Mouse (Mus musculus): Measurements from ENCODE around the gene Simc1.
"Not testable (repeated sequence)": the region's sequence is repeated elsewhere in the genome, so short reads cannot be mapped to it uniquely, and the experiment has no call there.

Gene Simc1

DNA sequence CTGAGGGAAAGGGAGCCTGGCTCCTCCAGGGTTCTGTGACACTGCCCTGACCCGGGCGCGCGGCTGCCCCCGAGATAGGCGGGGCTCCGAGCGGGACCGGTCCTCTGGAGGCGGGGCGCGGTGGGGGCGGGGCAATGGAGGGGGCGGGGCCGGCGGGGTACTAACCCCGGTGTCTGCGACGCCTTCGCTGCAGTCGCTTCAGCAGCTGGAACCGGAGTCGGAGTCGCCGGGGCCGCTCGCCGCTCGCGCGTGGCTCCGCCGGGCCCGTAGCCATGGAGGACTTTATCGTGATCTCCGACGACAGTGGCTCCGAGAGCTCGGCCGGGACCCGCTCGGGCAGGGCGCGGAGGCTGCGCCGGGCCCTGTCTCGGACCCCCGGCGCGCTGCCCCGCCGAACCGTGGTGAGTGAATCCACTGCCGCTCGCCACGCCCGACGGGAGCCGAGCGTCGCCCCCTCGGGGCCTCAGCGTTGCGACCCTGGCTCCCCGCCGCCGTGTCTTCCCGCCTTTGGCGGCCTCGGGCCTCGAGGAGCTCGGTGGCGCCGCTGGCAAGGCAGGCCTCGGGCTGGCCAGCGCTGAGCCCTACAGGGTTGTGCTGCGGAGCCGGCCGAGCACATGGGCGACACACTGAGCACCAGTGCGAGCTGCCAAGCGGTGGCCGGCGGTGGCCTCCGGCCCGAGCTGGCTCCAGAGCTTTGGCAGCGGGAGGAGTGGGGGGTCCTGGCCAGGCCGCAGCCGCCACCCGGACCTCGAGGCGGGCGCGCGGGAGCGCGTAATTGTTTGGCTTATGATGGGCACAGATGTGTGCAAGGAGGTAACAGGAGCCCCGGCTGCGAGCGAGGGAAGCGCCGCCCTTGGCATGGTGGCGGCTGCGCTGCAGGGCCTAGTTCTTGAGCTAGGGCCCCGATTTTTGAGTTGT lies at the start of gene Simc1:
Gene Simc1 (plus strand): TSS at position 176 of the 918 bp plus-strand sequence.
- peak; percentile 71 to 77 for DNase-seq

DNA sequence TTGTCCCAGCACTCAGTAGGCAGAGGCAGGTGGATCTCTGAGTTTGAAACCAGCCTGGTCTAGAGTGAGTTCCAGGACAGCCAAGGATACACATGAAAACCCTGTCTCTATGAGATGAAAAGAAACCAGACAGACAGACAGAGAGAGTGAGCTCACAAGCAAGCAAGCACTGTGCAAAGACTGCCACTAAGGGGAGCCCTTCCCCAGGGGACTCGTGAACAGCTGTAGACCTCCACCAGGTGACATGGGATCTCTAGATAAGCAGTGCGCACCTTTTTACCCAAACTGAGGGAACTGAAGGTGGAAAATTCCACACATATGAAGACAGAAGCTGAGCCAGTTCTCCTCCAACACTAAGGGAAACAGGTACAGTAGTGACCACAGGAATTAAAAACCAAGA lies 46.5 kb upstream of the Simc1 start:
- peak in 1 of 2 experiments; percentile 39 for DNase-seq

GRCm38 (mm10) chr13:54459282-54459681 lies 44.3 kb upstream of the Simc1 start:
- DNase-seq = no peak

DNA sequence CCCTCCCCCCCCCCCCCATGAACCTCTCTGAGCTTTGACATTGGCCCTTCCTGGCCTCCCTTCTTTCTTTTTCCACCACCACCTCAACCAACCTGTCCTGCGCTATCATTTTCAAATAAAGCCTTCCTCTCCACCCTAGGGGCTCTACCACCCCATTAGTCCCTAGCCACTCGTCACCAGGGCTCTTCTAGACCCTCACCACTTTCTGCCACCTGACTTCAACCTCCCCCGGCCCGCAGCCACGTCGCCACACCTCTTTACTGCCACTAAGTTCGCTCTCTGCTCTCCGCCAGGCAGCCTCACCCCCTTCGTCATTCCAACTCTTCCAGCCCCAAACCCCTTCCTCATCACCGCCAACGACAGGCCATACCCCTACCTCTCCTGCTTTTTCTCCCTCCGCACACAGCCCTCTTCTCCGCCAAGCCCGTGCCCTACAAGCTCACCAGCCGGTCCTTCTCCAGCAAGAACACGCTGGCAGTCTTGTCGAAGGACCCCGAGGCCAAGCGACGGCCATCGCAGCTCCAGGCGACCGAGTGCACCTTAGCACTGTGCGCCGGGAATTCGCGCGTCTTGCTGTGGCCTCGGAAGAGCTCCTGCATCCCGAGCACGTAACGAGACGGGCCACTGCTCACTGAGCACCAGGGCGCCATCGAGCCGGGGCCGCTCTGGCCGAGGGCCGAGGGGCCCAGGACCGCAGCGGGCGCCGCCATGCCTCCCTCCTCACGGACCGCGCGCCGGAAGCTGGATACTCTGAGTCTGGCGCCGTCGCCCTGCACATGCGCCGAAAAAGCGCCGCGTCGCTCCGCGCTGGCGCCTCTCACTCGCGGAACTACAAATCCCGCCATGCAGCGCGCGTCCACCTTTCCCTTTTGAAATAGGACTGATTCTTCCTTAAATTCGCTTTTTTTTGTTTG lies 35.2 kb upstream of the Simc1 start, which contains the start of gene Thoc3:
Gene Thoc3 (minus strand): TSS at position 752 of the 914 bp plus-strand sequence.
- peak; percentile 79 to 89 for DNase-seq

DNA sequence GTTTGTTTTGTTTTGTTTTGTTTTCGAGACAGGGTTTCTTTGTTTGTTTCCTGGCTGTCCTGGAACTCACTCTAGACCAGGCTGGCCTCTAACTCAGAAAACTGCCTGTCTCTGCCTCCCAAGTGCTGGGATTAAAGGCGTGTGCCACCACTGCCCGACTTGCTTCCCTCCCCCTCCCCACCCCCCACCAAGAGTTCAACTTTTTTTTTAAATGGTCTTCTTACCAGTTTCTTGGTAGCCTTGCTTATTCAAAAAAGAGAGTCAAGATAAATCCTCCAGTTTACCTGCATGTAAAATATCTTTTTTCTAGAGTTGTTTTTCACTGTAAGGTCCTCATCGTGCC lies 34.6 kb upstream of the Simc1 start:
- DNase-seq = no peak

- no peak for DNase-seq
Measured at GRCm38 (mm10) chr13:54471967-54472366, 31.6 kb upstream of the Simc1 start.

DNA sequence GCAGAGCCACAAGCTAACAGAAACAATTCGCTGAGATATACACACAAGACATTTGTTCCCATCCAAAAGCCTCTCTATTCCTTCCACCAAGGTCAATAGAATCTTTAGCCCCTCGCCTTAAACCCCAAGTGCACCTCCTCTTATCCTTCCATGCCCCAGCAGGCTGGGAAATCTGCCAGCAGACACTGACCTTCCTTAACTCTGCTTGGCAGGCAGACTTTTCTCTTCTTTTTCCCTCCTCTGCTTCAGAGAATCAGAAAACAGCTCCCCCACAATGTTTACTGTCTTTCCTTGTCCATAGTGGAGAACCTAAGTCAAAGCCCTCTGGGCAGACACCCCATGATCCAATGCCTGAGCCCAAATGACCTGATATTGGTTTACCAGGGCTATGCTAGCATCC lies 28.6 kb upstream of the Simc1 start:
- no peak for DNase-seq

- DNase-seq = peak in 1 of 2 experiments; percentile 21
Measured at GRCm38 (mm10) chr13:54475702-54476101, 27.9 kb upstream of the Simc1 start.

- DNase-seq = no peak
Measured at GRCm38 (mm10) chr13:54479286-54479685, 24.3 kb upstream of the Simc1 start.

DNA sequence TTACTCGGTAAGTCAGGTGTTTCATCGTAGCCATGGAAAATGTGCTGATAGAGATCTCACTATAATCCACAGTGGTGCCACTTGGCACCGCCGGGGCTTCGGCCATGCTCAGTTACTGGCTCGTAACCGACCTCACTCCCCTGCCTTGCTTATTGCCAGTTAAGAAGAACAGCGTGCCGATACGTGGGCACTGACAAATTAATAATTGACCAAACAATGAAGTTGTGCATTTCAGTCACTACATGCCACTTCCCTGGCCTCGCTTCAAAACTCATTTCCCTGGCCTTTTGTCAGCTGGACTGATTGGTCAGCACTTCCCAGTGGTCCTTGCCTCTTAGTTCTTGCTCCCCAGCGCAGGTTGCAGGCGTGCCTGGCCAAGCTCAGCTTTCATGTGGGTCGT lies 22.1 kb upstream of the Simc1 start:
- DNase-seq = no peak

DNA sequence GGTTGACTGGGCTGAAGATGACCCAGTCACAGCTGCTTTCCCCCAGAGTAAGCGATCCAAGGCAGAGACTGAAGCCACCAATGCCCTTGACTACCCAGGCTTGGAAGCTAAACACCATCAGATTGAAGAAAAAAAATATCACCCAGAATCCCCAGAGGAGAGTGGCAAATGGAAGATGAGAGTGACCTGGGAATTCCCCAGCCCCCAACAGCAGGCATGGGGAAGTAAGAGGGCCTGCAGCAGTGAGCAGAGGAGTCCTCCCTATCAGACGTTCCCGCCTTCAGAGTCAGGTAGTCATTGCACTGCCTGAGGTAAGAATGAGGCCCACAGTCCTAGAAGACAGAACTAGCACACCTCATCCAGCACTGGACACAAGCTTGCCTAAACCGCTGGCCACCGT lies 13.2 kb upstream of the Simc1 start:
- no peak for DNase-seq

GRCm38 (mm10) chr13:54491381-54491780 lies 12.2 kb upstream of the Simc1 start:
- no peak for DNase-seq

GRCm38 (mm10) chr13:54499551-54499950 lies 4.0 kb upstream of the Simc1 start:
- DNase-seq = not testable (repeated sequence)

- DNase-seq = no peak
Measured at GRCm38 (mm10) chr13:54501352-54501751, 2.2 kb upstream of the Simc1 start.

DNA sequence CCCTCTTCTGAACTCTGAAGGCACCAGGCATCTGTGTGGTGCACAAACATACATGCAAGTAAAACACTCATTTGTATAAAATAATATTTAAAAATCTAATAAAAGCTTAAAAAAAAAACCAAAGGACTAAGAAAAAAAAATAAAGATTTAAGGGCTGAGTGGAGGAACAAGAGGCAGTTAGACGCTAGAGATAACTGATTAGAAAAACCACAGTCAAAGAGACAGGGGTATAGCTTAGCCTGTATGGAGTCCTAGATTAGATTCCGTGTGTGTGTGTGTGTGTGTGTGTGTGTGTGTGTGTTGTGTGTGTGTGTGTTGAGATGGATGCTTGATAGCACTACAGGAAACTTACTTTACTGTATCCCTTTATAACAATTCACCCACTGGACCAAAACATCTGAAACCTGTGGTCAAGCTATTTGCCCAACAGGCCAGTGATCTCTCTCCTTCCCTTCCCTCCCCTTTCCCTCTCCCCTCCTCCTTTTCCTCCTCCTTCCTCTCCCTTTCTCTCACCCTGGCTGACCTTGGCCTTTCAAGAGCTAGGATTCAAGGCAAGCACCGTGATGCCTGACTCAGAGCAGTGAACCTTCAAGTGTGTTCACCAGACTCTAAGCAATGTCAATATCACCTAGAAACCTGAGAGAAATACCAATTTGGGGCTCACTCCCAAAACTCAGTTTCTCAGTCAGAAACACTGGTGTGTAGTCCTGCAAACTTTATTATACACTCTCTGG lies 1.5 kb upstream of the Simc1 start:
- no peak for DNase-seq

GRCm38 (mm10) chr13:54503278-54503603 lies 338 bp upstream of the Simc1 start:
- no peak for DNase-seq

GRCm38 (mm10) chr13:54504611-54505260 lies 1.2 kb downstream of the Simc1 start:
- no peak for DNase-seq

GRCm38 (mm10) chr13:54505920-54506319 lies 2.3 kb downstream of the Simc1 start:
- DNase-seq = no peak

DNA sequence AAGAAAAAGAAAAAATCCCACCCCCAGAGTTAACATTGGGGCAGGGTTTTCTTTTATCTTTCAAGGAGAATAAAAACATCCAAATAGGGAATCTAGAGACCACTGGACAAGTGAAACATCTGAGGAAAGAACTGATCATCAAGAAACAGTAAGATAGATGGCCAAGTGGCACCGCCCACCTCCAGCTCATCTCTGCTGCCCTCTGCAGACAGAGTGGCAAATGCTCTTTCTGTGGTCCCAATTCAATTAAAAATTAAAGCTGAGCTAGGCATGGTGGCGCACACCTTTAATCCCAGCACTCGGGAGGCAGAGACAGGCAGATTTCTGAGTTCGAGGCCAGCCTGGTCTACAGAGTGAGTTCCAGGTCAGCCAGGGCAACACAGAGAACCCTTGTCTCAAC lies 16.6 kb downstream of the Simc1 start:
- DNase-seq = peak; percentile 29 to 61

GRCm38 (mm10) chr13:54521181-54521580 lies 17.6 kb downstream of the Simc1 start:
- no peak for DNase-seq

GRCm38 (mm10) chr13:54527140-54527539 lies 23.6 kb downstream of the Simc1 start:
- no peak for DNase-seq

- no peak for DNase-seq
Measured at GRCm38 (mm10) chr13:54532134-54532533, 28.6 kb downstream of the Simc1 start.
